Mouse (Mus musculus) limb, embryonic 14.5 days (tissue): ENCODE measurements around the gene Trim40. TPM values are rescaled to one million over a fixed set of nuclear protein-coding genes. Genes with fewer than 3 reads are reported as not detected.
A peak's percentile ranks its signal among the peaks of the same experiment; 100 is the strongest.
"Not testable (repeated sequence)": the region's sequence is repeated elsewhere in the genome, so short reads cannot be mapped to it uniquely, and the experiment has no call there.

Source experiments
- ATAC-seq: fragments of 200-750 bp; cut with Nextera tagmentation; 2 replicates; pipeline ENCODE4 v1.8.0; 2017; ENCODE audit warnings: low read depth, moderate number of reproducible peaks, moderate TSS enrichment; ENCODE audit not compliant: low FRiP score
- DNase-seq: peaks from one replicate; pipeline ENCODE4 v3.0.0-alpha.2; 2015; ENCODE audit warnings: low spot score
- H3K27ac ChIP-seq: fragments of 300-500 bp; sonication (generic); replicated peaks from 2 replicates; pipeline ENCODE4 v1.5.1; 2014; ENCODE audit warnings: low read depth, mild to moderate bottlenecking, low read length, moderate library complexity, mixed read lengths
- H3K27me3 ChIP-seq: fragments of 300-500 bp; sonication (generic); 2 replicates; pipeline ENCODE4 v1.6.1; 2014; ENCODE audit warnings: low read length, mixed read lengths; ENCODE audit not compliant: control insufficient read depth, insufficient read depth
- H3K36me3 ChIP-seq: fragments of 300-500 bp; sonication (generic); 2 replicates; pipeline ENCODE4 v1.6.1; 2014; ENCODE audit warnings: mild to moderate bottlenecking, low read length, moderate library complexity, mixed read lengths; ENCODE audit not compliant: control insufficient read depth, insufficient read depth
- H3K4me1 ChIP-seq: fragments of 300-500 bp; sonication (generic); 2 replicates; pipeline ENCODE4 v1.6.1; 2014; ENCODE audit warnings: antibody characterized with exemption, low read length, mixed read lengths; ENCODE audit not compliant: control insufficient read depth, insufficient read depth
- H3K4me2 ChIP-seq: fragments of 300-500 bp; sonication (generic); replicated peaks from 2 replicates; pipeline ENCODE4 v1.6.1; 2014; ENCODE audit warnings: low read depth, mild to moderate bottlenecking, low read length, moderate library complexity; ENCODE audit not compliant: severe bottlenecking
- H3K4me3 ChIP-seq: fragments of 300-500 bp; sonication (generic); replicated peaks from 2 replicates; pipeline ENCODE4 v1.5.1; 2014; ENCODE audit warnings: low read length
- H3K9ac ChIP-seq: fragments of 300-500 bp; sonication (generic); 2 replicates; pipeline ENCODE4 v1.6.1; 2014; ENCODE audit warnings: mild to moderate bottlenecking, low read depth, low read length, moderate library complexity; ENCODE audit not compliant: severe bottlenecking
- H3K9me3 ChIP-seq: fragments of 300-500 bp; sonication (generic); 2 replicates; pipeline ENCODE4 v1.6.1; 2016; ENCODE audit warnings: low read length; ENCODE audit not compliant: control insufficient read depth
- POLR2A ChIP-seq: fragments of 200-500 bp; IDR thresholded peaks from 2 replicates; pipeline ENCODE4 v1.8.0; 2012; ENCODE audit warnings: inconsistent platforms, mild to moderate bottlenecking, moderate library complexity, borderline replicate concordance; ENCODE audit not compliant: insufficient read depth, insufficient read length; ENCODE audit errors: extremely low read depth
- WGBS: fragments of 180-500 bp; shearing (Covaris S2); extraction: QIAGEN DNeasy Blood & Tissue Kit; methylation state at CpG from one replicate; pipeline ENCODE4 v1.1.7; 2014; 5-methylcytosine and 5-hydroxymethylcytosine counted together
- polyA plus RNA-seq, 2 experiments: library from polyadenylated mRNA; depleted of rRNA in 1 of 2; stranded (reverse) in 1 of 2; unstranded in 1 of 2; fragments of >200 nt; fragmentation: Nextera tagmentation in 1 of 2; extraction: Ambion mirVana in 1 of 2; gene quantifications; 2 replicates each; pipeline versions ENCODE4 v1.2.1 to v1.2.3; 2012 to 2014

Gene Trim40
- polyA plus RNA-seq, 2 experiments: not detected

DNA sequence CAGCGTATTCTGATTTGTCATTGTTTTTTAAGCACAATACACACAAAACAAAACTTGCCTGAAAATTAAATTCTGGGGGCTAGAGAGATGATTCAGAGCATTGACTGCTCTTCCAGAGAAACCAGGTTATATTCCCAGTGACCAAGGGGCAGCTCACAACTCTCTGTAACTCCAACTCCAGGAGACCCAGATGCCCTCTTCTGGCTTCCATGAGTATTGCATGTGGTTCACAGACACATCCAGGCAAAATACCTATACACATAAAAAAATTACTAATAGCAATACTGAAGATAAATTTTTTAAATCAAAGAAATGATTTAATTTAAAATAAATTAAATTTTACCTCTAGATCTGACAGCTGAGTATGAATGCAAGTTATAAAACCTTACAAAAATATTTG, 6.7 kb upstream of the Trim40 start:
- H3K27me3 ChIP-seq: no peaks in the 10 kb centered on the region
- no peak overlapping the region for H3K9ac ChIP-seq
- ATAC-seq (no peak), DNase-seq (peak; percentile 29)
- no peaks in the 10 kb centered on the region for H3K4me1 ChIP-seq
- TF ChIP-seq POLR2A: no peak
- H3K4me2 ChIP-seq: no peak overlapping the region
- H3K9me3 ChIP-seq: no peaks in the 10 kb centered on the region
- H3K27ac ChIP-seq: no peak overlapping the region
- WGBS: 91% methylated on average over 1 of the region's 1 CpGs
- no peak overlapping the region for H3K4me3 ChIP-seq
- no peaks in the 10 kb centered on the region for H3K36me3 ChIP-seq

DNA sequence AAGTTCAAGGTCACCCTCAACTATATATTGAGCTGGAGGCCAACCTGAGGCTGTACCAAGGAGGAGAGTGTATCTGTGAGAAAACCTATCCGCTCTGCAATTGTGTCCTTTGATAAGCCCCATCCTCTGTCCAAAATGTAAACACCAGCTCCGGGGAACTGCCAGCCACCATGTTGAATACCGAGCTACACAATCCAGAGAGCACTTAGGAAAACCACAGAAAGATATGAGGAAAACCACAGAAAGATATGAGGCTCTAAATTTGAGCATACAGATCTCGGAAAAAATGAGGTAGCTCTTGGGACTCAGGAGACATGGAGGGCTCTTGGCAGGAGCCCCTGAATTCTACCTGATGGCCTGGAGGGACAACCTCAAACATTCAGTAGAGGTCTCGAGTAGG, 3.5 kb upstream of the Trim40 start:
- 67% methylated on average over 5 of the region's 5 CpGs for WGBS
- ATAC-seq: no peak
- H3K27ac ChIP-seq: no peak overlapping the region
- H3K36me3 ChIP-seq: no peaks in the 10 kb centered on the region
- H3K4me3 ChIP-seq: no peak overlapping the region
- TF ChIP-seq POLR2A: no peak
- no peaks in the 10 kb centered on the region for H3K27me3 ChIP-seq
- H3K4me2 ChIP-seq: no peak overlapping the region
- no peak for DNase-seq
- H3K9me3 ChIP-seq: no peaks in the 10 kb centered on the region
- no peaks in the 10 kb centered on the region for H3K4me1 ChIP-seq
- H3K9ac ChIP-seq: no peak overlapping the region

DNA sequence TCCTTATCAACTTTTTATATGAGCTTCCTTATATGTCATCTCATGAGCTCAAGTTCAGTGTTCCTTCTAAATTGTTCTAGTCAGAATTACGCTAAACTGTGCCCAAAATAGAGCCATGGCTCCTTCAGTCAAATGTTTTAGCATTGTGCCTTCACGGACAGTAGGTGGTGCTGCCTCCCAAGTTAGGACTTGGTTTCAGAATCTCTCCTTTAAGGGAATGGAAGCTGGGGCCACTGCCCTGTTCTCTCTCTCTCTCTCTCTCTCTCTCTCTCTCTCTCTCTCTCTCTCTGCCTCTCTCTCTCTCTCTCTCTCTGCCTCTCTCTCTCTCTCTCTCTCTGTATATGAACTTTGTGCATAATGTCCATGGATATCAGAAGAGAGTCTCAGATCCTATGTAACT, 2.4 kb upstream of the Trim40 start:
- Histone ChIP-seq H3K36me3 (no peaks in the 10 kb centered on the region), H3K9ac (no peak overlapping the region), H3K4me2 (no peak overlapping the region), H3K27ac (no peak overlapping the region), H3K9me3 (no peaks in the 10 kb centered on the region), H3K4me1 (no peaks in the 10 kb centered on the region), H3K4me3 (no peak overlapping the region), H3K27me3 (no peaks in the 10 kb centered on the region)
- TF ChIP-seq POLR2A: no peak
- ATAC-seq: no peak
- 18% methylated on average over 2 of the region's 2 CpGs for WGBS
- DNase-seq: peak; percentile 25

DNA sequence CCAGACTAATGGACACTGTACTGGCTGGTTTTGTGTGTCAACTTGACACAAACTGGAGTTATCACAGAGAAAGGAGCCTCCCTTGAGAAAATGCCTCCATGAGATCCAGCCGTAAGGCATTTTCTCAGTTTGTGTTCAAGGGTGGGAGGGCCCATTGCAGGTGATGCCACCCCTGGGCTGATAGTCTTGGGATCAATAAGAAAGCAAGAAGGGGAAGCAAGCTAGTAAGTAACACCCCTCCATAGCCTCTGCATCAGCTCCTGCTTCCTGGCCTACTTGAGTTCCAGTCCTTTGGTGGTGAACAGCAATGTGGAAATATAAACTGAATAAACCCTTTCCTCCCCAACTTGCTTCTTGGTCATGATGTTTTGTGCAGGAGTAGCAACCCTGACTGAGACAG, 1.6 kb upstream of the Trim40 start:
- not testable (repeated sequence) for H3K27ac ChIP-seq, H3K4me3 ChIP-seq, H3K4me2 ChIP-seq, H3K4me1 ChIP-seq, H3K9me3 ChIP-seq, ATAC-seq, DNase-seq, H3K36me3 ChIP-seq, H3K9ac ChIP-seq, H3K27me3 ChIP-seq
- 82% methylated on average over 1 of the region's 1 CpGs for WGBS

DNA sequence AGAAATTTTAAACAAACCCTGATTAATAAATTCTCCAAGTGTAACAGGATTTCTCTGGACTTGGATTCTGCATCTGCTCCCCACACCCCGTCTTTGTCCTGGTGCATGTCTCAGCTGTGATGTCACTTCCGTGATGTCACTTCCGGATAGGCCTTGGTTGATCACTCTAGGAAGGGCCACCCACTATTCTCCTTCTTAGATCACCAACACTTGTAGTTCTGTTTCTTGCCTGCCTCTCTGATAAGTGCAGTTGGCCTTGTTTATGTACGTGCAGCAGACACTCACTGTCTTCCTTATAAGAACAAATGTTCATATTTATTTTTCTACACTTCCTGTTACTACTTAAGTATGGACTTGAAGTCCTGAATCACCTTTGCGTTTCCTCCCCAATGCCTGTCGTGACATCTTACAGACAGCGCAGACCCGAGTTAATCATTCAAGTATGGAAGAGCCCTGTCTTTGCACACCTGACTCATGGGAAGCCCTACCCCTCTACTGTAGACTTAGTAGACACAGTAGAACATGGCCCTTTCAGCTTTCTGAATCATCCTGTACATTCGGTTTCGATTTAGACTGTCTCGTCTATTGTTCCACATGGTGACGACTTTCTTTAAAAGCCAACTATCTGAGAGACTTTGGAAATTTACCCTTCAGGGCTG, 4.7 kb downstream of the Trim40 start:
- no peak for TF ChIP-seq POLR2A
- no peak overlapping the region for H3K27ac ChIP-seq
- H3K9me3 ChIP-seq: no peaks in the 10 kb centered on the region
- H3K4me1 ChIP-seq: no peaks in the 10 kb centered on the region
- DNase-seq (no peak), ATAC-seq (no peak)
- H3K4me3 ChIP-seq: no peak overlapping the region
- no peaks in the 10 kb centered on the region for H3K27me3 ChIP-seq
- no peak overlapping the region for H3K9ac ChIP-seq
- 92% methylated on average over 12 of the region's 12 CpGs for WGBS
- no peak overlapping the region for H3K4me2 ChIP-seq
- H3K36me3 ChIP-seq: no peaks in the 10 kb centered on the region

DNA sequence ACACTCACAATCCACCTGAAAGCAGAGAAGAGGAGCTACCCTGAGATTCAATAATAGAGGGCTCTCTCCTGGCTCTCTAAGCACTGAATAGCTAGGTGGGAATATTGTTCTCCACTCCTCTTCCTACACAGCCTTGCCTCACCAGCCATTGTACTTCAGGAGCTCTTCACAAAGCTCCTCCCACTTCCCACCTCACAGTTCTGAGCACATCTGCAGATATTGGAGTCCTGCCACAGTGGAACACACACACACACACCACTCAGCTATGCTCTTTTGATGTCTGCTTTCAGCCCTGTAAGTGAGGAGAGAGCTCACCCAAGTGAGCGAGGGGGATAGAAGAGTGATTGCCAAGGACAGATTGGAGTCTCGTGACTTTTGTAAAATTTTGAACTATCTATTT, 6.6 kb downstream of the Trim40 start:
- no peak for ATAC-seq
- Histone ChIP-seq H3K4me3 (no peak overlapping the region), H3K9me3 (no peaks in the 10 kb centered on the region), H3K4me2 (no peak overlapping the region), H3K27ac (no peak overlapping the region), H3K9ac (no peak overlapping the region), H3K27me3 (no peaks in the 10 kb centered on the region), H3K4me1 (no peaks in the 10 kb centered on the region), H3K36me3 (no peaks in the 10 kb centered on the region)
- WGBS: 50% methylated on average over 2 of the region's 2 CpGs
- no peak for DNase-seq
- TF ChIP-seq POLR2A: no peak
